Mouse (Mus musculus): Measurements from ENCODE around the gene Kcnc4. TPM values are rescaled to one million over a fixed set of nuclear protein-coding genes. Genes with fewer than 3 reads are reported as not detected.

The Kcnc4 gene
- polyA plus RNA-seq (2016; fragmentation: Nextera tagmentation; extraction: Ambion mirVana): 0.71 and 0.73 TPM in 2 replicates

GRCm38 (mm10) chr3:107459196-107459772 lies at the start of gene Kcnc4:
Kcnc4 (minus strand) TSS chr3:107459552.
- Histone ChIP-seq H3K27ac (no peak within 1 kb of the TSS), H3K4me1 (peaks cover 27% of the 10 kb centered on the region), H3K27me3 (peaks cover 91% of the 10 kb centered on the region), H3K4me2 (replicated peaks) (peak within 1 kb of the TSS; percentile 98), H3K9me3 (replicated peaks) (no peaks in the 10 kb centered on the region), H3K36me3 (no peaks in the 10 kb centered on the region), H3K4me3 (peak within 1 kb of the TSS; percentile 57), H3K9ac (peak within 1 kb of the TSS; percentile 58)
- ATAC-seq (ENCODE audit: low FRiP score): peak; percentile 56
- 1% methylated on average over 67 of the region's 68 CpGs for WGBS

- H3K27ac ChIP-seq: no peak overlapping the region
- H3K4me3 ChIP-seq: no peak overlapping the region
- 0 out of 2 replicates have a peak, but pooled peaks cover 6% of the 10 kb centered on the region for H3K27me3 ChIP-seq
- H3K4me2 ChIP-seq (replicated peaks): no peak overlapping the region
- no peak overlapping the region for H3K9ac ChIP-seq
- peaks cover 18% of the 10 kb centered on the region for H3K4me1 ChIP-seq
- H3K36me3 ChIP-seq: no peaks in the 10 kb centered on the region
- WGBS: 82% methylated on average over 8 of the region's 8 CpGs
- no peaks in the 10 kb centered on the region for H3K9me3 ChIP-seq (replicated peaks)
- ATAC-seq (ENCODE audit: low FRiP score): no peak
These were observed 49.3 kb upstream of the Kcnc4 start for GRCm38 (mm10) chr3:107508696-107509095.

- no peak overlapping the region for H3K27ac ChIP-seq
- H3K4me3 ChIP-seq: no peak overlapping the region
- no peak overlapping the region for H3K9ac ChIP-seq
- H3K4me2 ChIP-seq (replicated peaks): no peak overlapping the region
- 75% methylated on average over 9 of the region's 9 CpGs for WGBS
- no peak for ATAC-seq (ENCODE audit: low FRiP score)
- H3K4me1 ChIP-seq: peaks cover 18% of the 10 kb centered on the region
- H3K36me3 ChIP-seq: no peaks in the 10 kb centered on the region
- H3K9me3 ChIP-seq (replicated peaks): no peaks in the 10 kb centered on the region
- 0 out of 2 replicates have a peak, but pooled peaks cover 6% of the 10 kb centered on the region for H3K27me3 ChIP-seq
These were observed 48.6 kb upstream of the Kcnc4 start for GRCm38 (mm10) chr3:107507966-107508365.

GRCm38 (mm10) chr3:107506531-107506930 lies 47.2 kb upstream of the Kcnc4 start:
- no peak overlapping the region for H3K27ac ChIP-seq
- no peak for ATAC-seq (ENCODE audit: low FRiP score)
- no peak overlapping the region for H3K4me3 ChIP-seq
- H3K4me2 ChIP-seq (replicated peaks): no peak overlapping the region
- H3K27me3 ChIP-seq: 0 out of 2 replicates have a peak, but pooled peaks cover 6% of the 10 kb centered on the region
- no peaks in the 10 kb centered on the region for H3K36me3 ChIP-seq
- H3K9me3 ChIP-seq (replicated peaks): no peaks in the 10 kb centered on the region
- no peak overlapping the region for H3K9ac ChIP-seq
- peaks cover 19% of the 10 kb centered on the region for H3K4me1 ChIP-seq
- WGBS: 69% methylated on average over 4 of the region's 4 CpGs

- Histone ChIP-seq H3K9ac (no peak overlapping the region), H3K9me3 (replicated peaks) (no peaks in the 10 kb centered on the region), H3K27me3 (0 out of 2 replicates have a peak, but pooled peaks cover 6% of the 10 kb centered on the region), H3K4me2 (replicated peaks) (no peak overlapping the region), H3K36me3 (no peaks in the 10 kb centered on the region), H3K27ac (peak overlapping the region; percentile 64), H3K4me3 (no peak overlapping the region), H3K4me1 (peaks cover 22% of the 10 kb centered on the region)
- ATAC-seq (ENCODE audit: low FRiP score): peak; percentile 65
- WGBS: 29% methylated on average over 4 of the region's 4 CpGs
These were observed 46.4 kb upstream of the Kcnc4 start for GRCm38 (mm10) chr3:107505464-107506367.

- H3K4me2 ChIP-seq (replicated peaks): no peak overlapping the region
- ATAC-seq (ENCODE audit: low FRiP score): no peak
- H3K27me3 ChIP-seq: 0 out of 2 replicates have a peak, but pooled peaks cover 6% of the 10 kb centered on the region
- no peak overlapping the region for H3K9ac ChIP-seq
- H3K4me3 ChIP-seq: no peak overlapping the region
- WGBS: 50% methylated on average over 1 of the region's 1 CpGs
- H3K4me1 ChIP-seq: peaks cover 22% of the 10 kb centered on the region
- no peak overlapping the region for H3K27ac ChIP-seq
- no peaks in the 10 kb centered on the region for H3K36me3 ChIP-seq
- H3K9me3 ChIP-seq (replicated peaks): no peaks in the 10 kb centered on the region
These were observed 45.2 kb upstream of the Kcnc4 start for GRCm38 (mm10) chr3:107504542-107504941.

- Histone ChIP-seq H3K27me3 (0 out of 2 replicates have a peak, but pooled peaks cover 6% of the 10 kb centered on the region), H3K36me3 (no peaks in the 10 kb centered on the region), H3K4me3 (no peak overlapping the region), H3K27ac (no peak overlapping the region), H3K4me2 (replicated peaks) (no peak overlapping the region), H3K4me1 (peaks cover 22% of the 10 kb centered on the region), H3K9ac (no peak overlapping the region), H3K9me3 (replicated peaks) (no peaks in the 10 kb centered on the region)
- WGBS: 79% methylated on average over 2 of the region's 2 CpGs
- ATAC-seq (ENCODE audit: low FRiP score): no peak
These were observed 44.4 kb upstream of the Kcnc4 start for GRCm38 (mm10) chr3:107503716-107504115.

GRCm38 (mm10) chr3:107501702-107502151 lies 42.4 kb upstream of the Kcnc4 start:
- H3K27me3 ChIP-seq: 0 out of 2 replicates have a peak, but pooled peaks cover 6% of the 10 kb centered on the region
- no peak overlapping the region for H3K4me2 ChIP-seq (replicated peaks)
- H3K4me1 ChIP-seq: peaks cover 22% of the 10 kb centered on the region
- H3K4me3 ChIP-seq: no peak overlapping the region
- no peaks in the 10 kb centered on the region for H3K36me3 ChIP-seq
- no peak for ATAC-seq (ENCODE audit: low FRiP score)
- no peak overlapping the region for H3K9ac ChIP-seq
- H3K27ac ChIP-seq: no peak overlapping the region
- H3K9me3 ChIP-seq (replicated peaks): no peaks in the 10 kb centered on the region
- 67% methylated on average over 7 of the region's 7 CpGs for WGBS

- Histone ChIP-seq H3K36me3 (no peaks in the 10 kb centered on the region), H3K27ac (no peak overlapping the region), H3K4me3 (no peak overlapping the region), H3K9ac (no peak overlapping the region), H3K9me3 (replicated peaks) (no peaks in the 10 kb centered on the region), H3K27me3 (0 out of 2 replicates have a peak, but pooled peaks cover 6% of the 10 kb centered on the region), H3K4me2 (replicated peaks) (no peak overlapping the region), H3K4me1 (peaks cover 16% of the 10 kb centered on the region)
- no peak for ATAC-seq (ENCODE audit: low FRiP score)
- 92% methylated on average over 11 of the region's 11 CpGs for WGBS
These were observed 40.9 kb upstream of the Kcnc4 start for GRCm38 (mm10) chr3:107500301-107500700.

- Histone ChIP-seq H3K4me2 (replicated peaks) (no peak overlapping the region), H3K4me3 (no peak overlapping the region), H3K27me3 (no peaks in the 10 kb centered on the region), H3K27ac (no peak overlapping the region), H3K9ac (no peak overlapping the region), H3K4me1 (peaks cover 16% of the 10 kb centered on the region), H3K36me3 (no peaks in the 10 kb centered on the region), H3K9me3 (replicated peaks) (no peaks in the 10 kb centered on the region)
- peak; percentile 66 for ATAC-seq (ENCODE audit: low FRiP score)
- WGBS: 67% methylated on average over 13 of the region's 13 CpGs
These were observed 36.9 kb upstream of the Kcnc4 start for GRCm38 (mm10) chr3:107496086-107496850.

GRCm38 (mm10) chr3:107495524-107495923 lies 36.2 kb upstream of the Kcnc4 start:
- Histone ChIP-seq H3K36me3 (no peaks in the 10 kb centered on the region), H3K4me1 (peaks cover 17% of the 10 kb centered on the region), H3K9me3 (replicated peaks) (no peaks in the 10 kb centered on the region), H3K4me3 (no peak overlapping the region), H3K27ac (no peak overlapping the region), H3K27me3 (no peaks in the 10 kb centered on the region), H3K9ac (no peak overlapping the region), H3K4me2 (replicated peaks) (no peak overlapping the region)
- 90% methylated on average over 6 of the region's 6 CpGs for WGBS
- ATAC-seq (ENCODE audit: low FRiP score): no peak

- H3K9me3 ChIP-seq (replicated peaks): no peaks in the 10 kb centered on the region
- H3K27ac ChIP-seq: peak overlapping the region; percentile 57; the same call in 1 of the 2 replicates
- H3K4me1 ChIP-seq: peaks cover 11% of the 10 kb centered on the region
- H3K36me3 ChIP-seq: no peaks in the 10 kb centered on the region
- H3K27me3 ChIP-seq: no peaks in the 10 kb centered on the region
- no peak overlapping the region for H3K4me2 ChIP-seq (replicated peaks)
- no peak overlapping the region for H3K9ac ChIP-seq
- WGBS: 38% methylated on average over 6 of the region's 6 CpGs
- peak; percentile 80 for ATAC-seq (ENCODE audit: low FRiP score)
- no peak overlapping the region for H3K4me3 ChIP-seq
These were observed 32.1 kb upstream of the Kcnc4 start for GRCm38 (mm10) chr3:107491459-107491858.

All from hindbrain, embryonic 12.5 days (tissue).